Mouse (Mus musculus) cerebellum, adult 2 months (tissue): Measurements from ENCODE around the gene Nos1.

Experiments used
- CTCF ChIP-seq: fragments of 200-500 bp; IDR thresholded peaks from 2 replicates; pipeline ENCODE4 v1.5.1; 2011; ENCODE audit warnings: low read depth, mild to moderate bottlenecking, control low read depth, low read length, moderate library complexity, borderline replicate concordance; ENCODE audit not compliant: insufficient read depth
- POLR2A ChIP-seq: fragments of 200-500 bp; IDR thresholded peaks from 2 replicates; pipeline ENCODE4 v1.6.1; 2011; ENCODE audit warnings: low read length, control low read depth, borderline replicate concordance; ENCODE audit not compliant: insufficient read depth

DNA sequence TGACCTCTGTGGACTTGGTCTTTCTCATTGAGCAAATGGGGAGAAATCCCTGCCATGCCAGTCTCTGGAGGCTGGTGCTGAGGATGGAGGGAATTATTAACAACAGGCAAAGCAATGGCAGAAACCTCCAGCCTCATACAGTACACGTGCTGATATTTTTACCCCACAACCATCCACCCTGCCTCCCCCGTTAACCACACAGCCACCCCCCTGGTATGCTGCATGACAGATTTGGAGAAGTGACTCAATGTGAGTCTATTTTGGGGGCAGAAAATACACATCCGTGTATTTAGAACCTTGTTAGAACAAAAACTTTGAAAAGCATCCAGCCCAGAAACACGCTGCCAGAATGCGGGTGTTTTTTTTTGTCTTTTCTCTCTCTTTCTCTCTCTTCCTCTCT lies 135.5 kb downstream of the Nos1 start:
- TF ChIP-seq POLR2A (no peak), CTCF (no peak)
